Mouse (Mus musculus) adrenal gland (tissue): Measurements from ENCODE around the gene Agbl4.

Experiments used
- intact Hi-C: fragments of 180-260 bp; cut with DNase I; formaldehyde crosslinking; loops from one replicate; pipeline ENCODE4 v1.15.1; 2025

Gene Agbl4

GRCm38 (mm10) chr4:111442435-111443238, 1045.2 kb downstream of the Agbl4 start:
- intact Hi-C loops: no loop called here

- intact Hi-C loops: no loop called here
Observed at GRCm38 (mm10) chr4:111443906-111444615, 1046.6 kb downstream of the Agbl4 start.

- intact Hi-C loops: no loop called here
Observed at GRCm38 (mm10) chr4:111444616-111445160, 1047.2 kb downstream of the Agbl4 start.

- intact Hi-C loops: no loop called here
Observed at GRCm38 (mm10) chr4:111447918-111448317, 1050.5 kb downstream of the Agbl4 start.

- intact Hi-C loops: no loop called here
Observed at GRCm38 (mm10) chr4:111448586-111448985, 1051.1 kb downstream of the Agbl4 start.

- intact Hi-C loops: no loop called here
Observed at GRCm38 (mm10) chr4:111449442-111450199, 1052.2 kb downstream of the Agbl4 start.

GRCm38 (mm10) chr4:111451283-111451918, 1053.9 kb downstream of the Agbl4 start:
- intact Hi-C loops: no loop called here

GRCm38 (mm10) chr4:111452192-111452591, 1054.7 kb downstream of the Agbl4 start:
- intact Hi-C loops: no loop called here

GRCm38 (mm10) chr4:111453275-111453674, 1055.8 kb downstream of the Agbl4 start:
- intact Hi-C loops: no loop called here

- intact Hi-C loops: no loop called here
Observed at GRCm38 (mm10) chr4:111455621-111456020, 1058.2 kb downstream of the Agbl4 start.

GRCm38 (mm10) chr4:111457568-111457967, 1060.1 kb downstream of the Agbl4 start:
- intact Hi-C loops: no loop called here

GRCm38 (mm10) chr4:111467293-111467773, 1069.9 kb downstream of the Agbl4 start:
- intact Hi-C loops: no loop called here

GRCm38 (mm10) chr4:111467796-111468195, 1070.3 kb downstream of the Agbl4 start:
- intact Hi-C loops: no loop called here

- intact Hi-C loops: no loop called here
Observed at GRCm38 (mm10) chr4:111469847-111470246, 1072.4 kb downstream of the Agbl4 start.

GRCm38 (mm10) chr4:111471726-111472125, 1074.3 kb downstream of the Agbl4 start:
- intact Hi-C loops: no loop called here

GRCm38 (mm10) chr4:111472511-111472910, 1075.0 kb downstream of the Agbl4 start:
- intact Hi-C loops: no loop called here

- intact Hi-C loops: no loop called here
Observed at GRCm38 (mm10) chr4:111473014-111473413, 1075.6 kb downstream of the Agbl4 start.

GRCm38 (mm10) chr4:111475374-111475971, 1078.0 kb downstream of the Agbl4 start:
- intact Hi-C loops: no loop called here

GRCm38 (mm10) chr4:111477507-111477906, 1080.0 kb downstream of the Agbl4 start:
- intact Hi-C loops: no loop called here

GRCm38 (mm10) chr4:111483499-111483898, 1086.0 kb downstream of the Agbl4 start:
- intact Hi-C loops: no loop called here
